Mouse (Mus musculus): ENCODE data around the gene Gm45062. TPM values are rescaled to one million over a fixed set of nuclear protein-coding genes. Genes with fewer than 3 reads are reported as not detected.

Gene Gm45062
- polyA plus RNA-seq, 1 experiment: not detected

- Histone ChIP-seq H3K27me3 (replicated peaks) (peaks cover 13% of the 10 kb centered on the region), H3K4me1 (peaks cover 28% of the 10 kb centered on the region), H3K9me3 (no peaks in the 10 kb centered on the region), H3K36me3 (replicated peaks; ENCODE audit: low read length) (no peaks in the 10 kb centered on the region), H3K4me3 (replicated peaks) (no peak overlapping the region)
- TF ChIP-seq GATA1 (IDR thresholded peaks at IDR 0.05; ENCODE audit: borderline replicate concordance, low read length): no peak
- TF ChIP-seq FLI1 (IDR thresholded peaks at IDR 0.05; ENCODE audit: low read length): no peak
Measured at GRCm38 (mm10) chr6:8506631-8507030, 247.4 kb downstream of the Gm45062 start.

GRCm38 (mm10) chr6:8508883-8509536 is 249.8 kb downstream of the Gm45062 start:
- peaks cover 31% of the 10 kb centered on the region for H3K4me1 ChIP-seq
- H3K36me3 ChIP-seq (replicated peaks; ENCODE audit: low read length): no peaks in the 10 kb centered on the region
- H3K27me3 ChIP-seq (replicated peaks): peaks cover 14% of the 10 kb centered on the region
- H3K9me3 ChIP-seq: no peaks in the 10 kb centered on the region
- no peak for TF ChIP-seq FLI1 (IDR thresholded peaks at IDR 0.05; ENCODE audit: low read length)
- TF ChIP-seq GATA1 (IDR thresholded peaks at IDR 0.05; ENCODE audit: borderline replicate concordance, low read length): no peak
- peak overlapping the region; percentile 94 for H3K4me3 ChIP-seq (replicated peaks)

GRCm38 (mm10) chr6:8509551-8509950 is 250.3 kb downstream of the Gm45062 start, which contains the start of gene Glcci1:
Gene Glcci1, plus strand, starts transcription at chr6:8509600.
- Histone ChIP-seq H3K4me1 (peaks cover 30% of the 10 kb centered on the region), H3K27me3 (replicated peaks) (peaks cover 14% of the 10 kb centered on the region), H3K9me3 (no peaks in the 10 kb centered on the region), H3K36me3 (replicated peaks; ENCODE audit: low read length) (no peaks in the 10 kb centered on the region), H3K4me3 (replicated peaks) (peak within 1 kb of the TSS; percentile 94)
- TF ChIP-seq GATA1 (IDR thresholded peaks at IDR 0.05; ENCODE audit: borderline replicate concordance, low read length) (no peak), FLI1 (IDR thresholded peaks at IDR 0.05; ENCODE audit: low read length) (no peak)

DNA sequence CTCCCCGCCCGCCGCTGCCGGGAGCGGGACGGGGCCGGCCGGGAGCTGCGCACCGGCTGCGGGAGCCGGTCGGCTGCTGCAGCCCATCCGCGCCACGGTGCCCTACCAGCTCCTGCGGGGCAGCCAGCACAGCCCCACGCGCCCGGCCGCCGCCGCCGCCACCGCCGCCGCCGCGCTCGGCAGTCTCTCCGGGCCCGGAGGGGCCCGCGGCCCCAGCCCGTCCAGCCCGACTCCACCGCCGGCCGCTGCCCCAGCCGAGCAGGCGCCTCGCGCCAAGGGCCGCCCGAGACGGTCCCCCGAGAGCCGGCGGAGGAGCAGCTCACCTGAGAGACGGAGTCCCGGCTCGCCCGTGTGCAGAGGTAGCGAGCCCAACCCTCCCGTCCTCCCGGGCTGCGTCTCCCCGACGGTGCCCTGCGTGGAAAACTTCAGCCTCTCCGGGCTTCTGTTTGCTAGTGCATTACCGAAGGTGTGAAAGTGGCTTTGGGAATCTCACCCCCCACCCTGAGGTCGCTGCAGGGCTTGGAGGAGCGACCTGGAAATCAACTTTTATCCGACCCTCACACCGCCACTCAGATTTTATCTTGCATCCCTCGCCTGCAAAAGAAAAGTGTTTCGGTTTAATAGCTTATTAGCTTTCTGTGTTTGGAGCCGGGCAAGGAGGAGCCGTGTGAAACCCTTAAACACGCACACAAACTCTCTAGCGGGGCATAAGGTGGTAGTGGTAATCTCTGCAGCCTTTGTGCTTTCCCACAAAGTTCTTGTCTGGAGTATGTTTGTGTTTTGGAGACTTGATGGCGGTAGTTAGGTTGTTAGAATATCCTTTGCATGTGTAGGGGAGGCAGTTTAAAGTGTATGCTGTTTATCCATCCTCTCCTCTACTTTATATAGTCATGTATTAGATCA is 251.0 kb downstream of the Gm45062 start:
- peaks cover 27% of the 10 kb centered on the region for H3K4me1 ChIP-seq
- H3K4me3 ChIP-seq (replicated peaks): peak overlapping the region; percentile 94
- H3K36me3 ChIP-seq (replicated peaks; ENCODE audit: low read length): no peaks in the 10 kb centered on the region
- no peaks in the 10 kb centered on the region for H3K9me3 ChIP-seq
- peaks cover 14% of the 10 kb centered on the region for H3K27me3 ChIP-seq (replicated peaks)
- TF ChIP-seq GATA1 (IDR thresholded peaks at IDR 0.05; ENCODE audit: borderline replicate concordance, low read length) (no peak), FLI1 (IDR thresholded peaks at IDR 0.05; ENCODE audit: low read length) (no peak)

DNA sequence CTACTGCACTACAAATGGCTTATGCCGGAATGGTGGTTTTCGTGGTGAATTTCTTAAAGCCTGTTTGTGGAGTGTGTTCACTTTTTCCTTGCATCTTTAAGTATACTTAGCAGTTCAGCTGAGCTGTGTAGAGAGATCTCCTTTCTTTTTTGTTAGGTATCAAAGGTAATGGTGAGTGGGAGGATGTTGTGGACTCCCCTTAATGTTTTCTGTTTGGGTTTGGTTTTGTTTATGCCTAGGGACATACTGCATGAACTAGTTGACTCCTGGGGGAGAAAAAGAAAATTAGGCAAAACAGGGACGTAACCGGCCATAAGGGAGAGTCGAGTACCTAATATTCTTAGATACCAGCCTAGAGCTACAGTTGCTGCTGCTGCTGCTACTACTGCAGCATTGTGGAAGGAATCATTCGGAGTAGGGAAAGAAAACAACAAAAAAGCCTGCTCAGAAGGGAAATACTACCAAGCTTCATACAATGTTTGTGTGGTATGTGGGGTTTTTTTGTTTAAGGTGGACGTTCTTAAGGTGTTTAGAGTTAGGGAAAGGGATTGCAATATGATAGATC is 251.7 kb downstream of the Gm45062 start:
- Histone ChIP-seq H3K4me1 (peaks cover 24% of the 10 kb centered on the region), H3K36me3 (replicated peaks; ENCODE audit: low read length) (no peaks in the 10 kb centered on the region), H3K4me3 (replicated peaks) (peak overlapping the region; percentile 94), H3K9me3 (no peaks in the 10 kb centered on the region), H3K27me3 (replicated peaks) (peaks cover 14% of the 10 kb centered on the region)
- TF ChIP-seq GATA1 (IDR thresholded peaks at IDR 0.05; ENCODE audit: borderline replicate concordance, low read length) (no peak), FLI1 (IDR thresholded peaks at IDR 0.05; ENCODE audit: low read length) (no peak)

DNA sequence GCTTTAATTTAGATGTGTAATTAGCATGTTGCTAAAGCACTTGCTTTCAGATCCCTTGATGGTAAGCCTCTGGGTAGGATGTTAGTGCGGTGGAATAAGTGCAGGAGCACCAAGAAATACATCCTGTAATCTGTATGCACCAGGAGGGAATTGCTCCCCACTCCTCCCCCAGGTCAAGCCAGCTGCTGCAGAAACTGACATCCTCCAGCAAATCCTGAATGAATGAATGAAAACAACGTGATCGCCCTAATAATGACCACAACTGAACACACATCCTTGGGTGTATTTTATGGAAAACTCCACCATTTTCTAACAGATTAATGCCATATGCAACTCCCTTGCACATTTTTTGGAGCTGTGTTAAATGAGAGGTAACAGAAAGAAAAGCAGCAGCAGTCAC is 252.2 kb downstream of the Gm45062 start:
- H3K4me1 ChIP-seq: peaks cover 24% of the 10 kb centered on the region
- no peaks in the 10 kb centered on the region for H3K36me3 ChIP-seq (replicated peaks; ENCODE audit: low read length)
- peaks cover 14% of the 10 kb centered on the region for H3K27me3 ChIP-seq (replicated peaks)
- no peaks in the 10 kb centered on the region for H3K9me3 ChIP-seq
- H3K4me3 ChIP-seq (replicated peaks): no peak overlapping the region
- TF ChIP-seq FLI1 (IDR thresholded peaks at IDR 0.05; ENCODE audit: low read length) (no peak), GATA1 (IDR thresholded peaks at IDR 0.05; ENCODE audit: borderline replicate concordance, low read length) (no peak)

- Histone ChIP-seq H3K9me3 (no peaks in the 10 kb centered on the region), H3K4me3 (replicated peaks) (no peak overlapping the region), H3K4me1 (peaks cover 24% of the 10 kb centered on the region), H3K27me3 (replicated peaks) (peaks cover 14% of the 10 kb centered on the region), H3K36me3 (replicated peaks; ENCODE audit: low read length) (no peaks in the 10 kb centered on the region)
- TF ChIP-seq FLI1 (IDR thresholded peaks at IDR 0.05; ENCODE audit: low read length) (no peak), GATA1 (IDR thresholded peaks at IDR 0.05; ENCODE audit: borderline replicate concordance, low read length) (no peak)
Measured at GRCm38 (mm10) chr6:8512416-8512815, 253.2 kb downstream of the Gm45062 start.

DNA sequence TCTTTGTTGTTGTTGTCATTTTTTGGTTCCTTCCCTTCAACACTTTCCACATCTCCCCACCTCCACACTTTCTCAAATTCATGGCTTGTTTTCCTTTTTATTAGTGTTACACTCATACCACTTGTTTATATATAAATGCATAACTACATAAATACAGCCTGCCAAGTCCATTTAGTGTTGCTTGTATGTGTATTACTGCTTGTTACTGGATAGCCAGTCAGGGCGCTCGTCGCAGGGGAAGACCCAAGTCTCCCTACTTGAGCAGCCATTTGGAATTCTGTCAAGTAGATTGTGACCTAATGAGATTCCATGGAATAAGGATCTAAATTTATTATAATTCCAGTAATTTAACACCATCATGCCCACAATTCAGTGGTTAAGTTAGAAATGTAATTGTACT is 260.4 kb downstream of the Gm45062 start:
- no peak for TF ChIP-seq FLI1 (IDR thresholded peaks at IDR 0.05; ENCODE audit: low read length)
- TF ChIP-seq GATA1 (IDR thresholded peaks at IDR 0.05; ENCODE audit: borderline replicate concordance, low read length): no peak
- Histone ChIP-seq H3K4me3 (replicated peaks) (no peak overlapping the region), H3K9me3 (no peaks in the 10 kb centered on the region), H3K36me3 (replicated peaks; ENCODE audit: low read length) (no peaks in the 10 kb centered on the region), H3K4me1 (peaks cover 4% of the 10 kb centered on the region; the same call in 1 of the 2 replicates), H3K27me3 (replicated peaks) (no peaks in the 10 kb centered on the region)

DNA sequence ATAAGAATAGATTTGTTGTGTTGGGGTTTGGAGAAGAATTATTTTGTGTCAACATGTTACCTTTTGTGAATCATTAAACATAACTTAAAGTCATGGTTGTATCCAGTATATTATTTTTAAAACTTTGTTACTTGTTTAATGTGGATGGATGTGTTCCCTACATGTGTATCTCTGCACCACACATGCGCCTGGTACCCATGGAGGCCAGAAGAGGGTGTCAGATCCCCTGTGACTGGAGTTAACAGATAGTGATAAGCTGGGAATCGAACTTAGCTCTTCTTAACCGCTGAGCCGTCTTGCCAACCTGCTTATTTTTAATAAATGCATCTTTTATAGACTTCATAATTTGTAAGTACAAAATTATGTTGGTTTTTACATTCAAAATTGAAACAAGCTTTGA is 262.0 kb downstream of the Gm45062 start:
- H3K27me3 ChIP-seq (replicated peaks): no peaks in the 10 kb centered on the region
- H3K4me1 ChIP-seq: peaks cover 4% of the 10 kb centered on the region; the same call in 1 of the 2 replicates
- TF ChIP-seq GATA1 (IDR thresholded peaks at IDR 0.05; ENCODE audit: borderline replicate concordance, low read length) (no peak), FLI1 (IDR thresholded peaks at IDR 0.05; ENCODE audit: low read length) (no peak)
- no peak overlapping the region for H3K4me3 ChIP-seq (replicated peaks)
- no peaks in the 10 kb centered on the region for H3K36me3 ChIP-seq (replicated peaks; ENCODE audit: low read length)
- no peaks in the 10 kb centered on the region for H3K9me3 ChIP-seq

Measured in megakaryocyte, embryonic 14.5 days (primary cell).